Comparison of ENCODE assay signal across 10 mouse cellular contexts in the genomic region with DNA sequence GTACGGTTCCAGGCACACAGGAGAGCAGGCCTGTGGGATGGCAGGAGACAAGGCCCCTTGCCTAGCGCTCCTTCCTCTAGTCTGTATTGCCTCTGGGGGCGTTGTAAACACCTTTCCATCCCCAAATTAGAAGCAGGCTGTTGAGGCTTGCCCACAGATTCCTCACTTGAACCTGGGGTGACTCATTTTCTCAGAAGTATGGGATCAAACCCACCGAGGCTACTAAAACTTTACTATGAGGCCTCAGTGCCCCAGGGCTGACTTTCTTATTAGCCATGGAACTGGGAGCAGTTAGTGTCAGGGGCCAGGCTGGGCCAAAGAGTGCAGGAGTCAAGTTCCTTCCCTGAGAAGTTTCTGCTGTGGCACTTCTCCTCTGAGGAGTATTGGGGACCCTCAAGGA. TPM values are rescaled to one million over a fixed set of nuclear protein-coding genes. Genes with fewer than 3 reads are reported as not detected.
DNase-seq lines count a peak whose midpoint lies in the region; ATAC-seq lines count a peak whose summit lies in the region.
"Had no signal": no experiment of that assay in that cellular context is flagged by ENCODE, and none has a peak within 500 bp of the region (broad histone marks: within the 10 kb centered on the region; RNA-seq: fewer than 3 reads in every experiment).

No protein-coding gene starts in this region.

- no peaks in the 10 kb centered on the region for H3K27me3 ChIP-seq in kidney, embryonic 16.5 days (ENCODE audit: insufficient read depth, low read length)
- H3K27me3 ChIP-seq in limb, embryonic 11.5 days (ENCODE audit: control insufficient read depth, insufficient read depth, low read length) = no peaks in the 10 kb centered on the region
- H3K27me3 ChIP-seq: embryonic facial prominence, embryonic 12.5 days had no signal

- WGBS in kidney, embryonic 16.5 days = 45% methylated on average over 4 of the region's 4 CpGs
- 15% methylated on average over 4 of the region's 4 CpGs for WGBS in limb, embryonic 11.5 days

- ATAC-seq in kidney, embryonic 16.5 days (ENCODE audit: low FRiP score, low TSS enrichment) = no peak
- no peak for ATAC-seq in limb, embryonic 11.5 days (ENCODE audit: insufficient number of reproducible peaks, low FRiP score, low TSS enrichment, low read depth)
- ATAC-seq: forebrain, embryonic 14.5 days; forebrain, embryonic 16.5 days had no signal

- H3K27ac ChIP-seq in kidney, embryonic 16.5 days (ENCODE audit: low read length) = no peak overlapping the region
- H3K27ac ChIP-seq in limb, embryonic 11.5 days (replicated peaks; ENCODE audit: low read depth, low read length) = no peak overlapping the region
- H3K27ac ChIP-seq: embryonic facial prominence, embryonic 12.5 days had no signal

- DNase-seq in kidney, postnatal 14 days = no peak
- peak; percentile 64 for DNase-seq in forelimb bud, embryonic 11.5 days (ENCODE audit: low read depth, low spot score)
- peak; percentile 53 for DNase-seq in limb, embryonic 11.5 days (ENCODE audit: low spot score)
- no peak for DNase-seq in layer of hippocampus, adult 11-12 months (ENCODE audit: low spot score)
- DNase-seq in lung, postnatal 4 days = no peak
- DNase-seq: cerebellum, adult 9-10 months had no signal

- H3K9me3 ChIP-seq in kidney, embryonic 16.5 days (ENCODE audit: low read length) = no peaks in the 10 kb centered on the region
- no peaks in the 10 kb centered on the region for H3K9me3 ChIP-seq in limb, embryonic 11.5 days (ENCODE audit: control insufficient read depth, low read length)
- H3K9me3 ChIP-seq: embryonic facial prominence, embryonic 12.5 days had no signal

- no peak overlapping the region for H3K4me3 ChIP-seq in kidney, embryonic 16.5 days (ENCODE audit: low read length)
- no peak overlapping the region for H3K4me3 ChIP-seq in limb, embryonic 11.5 days (ENCODE audit: low read depth, low read length)
- H3K4me3 ChIP-seq: embryonic facial prominence, embryonic 12.5 days had no signal

- 0 out of 2 replicates have a peak overlapping the region, but pooled peaks have one; percentile 8 for H3K9ac ChIP-seq in kidney, embryonic 16.5 days (replicated peaks; ENCODE audit: low read length)
- H3K9ac ChIP-seq in limb, embryonic 11.5 days (ENCODE audit: low read length) = no peak overlapping the region
- H3K9ac ChIP-seq: embryonic facial prominence, embryonic 12.5 days had no signal

- peaks cover 10% of the 10 kb centered on the region; the same call in 1 of the 2 replicates for H3K4me1 ChIP-seq in kidney, embryonic 16.5 days (ENCODE audit: insufficient read depth, low read length)
- H3K4me1 ChIP-seq in limb, embryonic 11.5 days (ENCODE audit: control insufficient read depth, insufficient read depth, low read length) = no peaks in the 10 kb centered on the region
- H3K4me1 ChIP-seq: embryonic facial prominence, embryonic 12.5 days had no signal

- H3K4me2 ChIP-seq in kidney, embryonic 16.5 days (replicated peaks; ENCODE audit: low read depth, low read length) = no peak overlapping the region
- no peak overlapping the region for H3K4me2 ChIP-seq in limb, embryonic 11.5 days (ENCODE audit: low read depth, severe bottlenecking)
- H3K4me2 ChIP-seq: embryonic facial prominence, embryonic 12.5 days had no signal

- H3K36me3 ChIP-seq in kidney, embryonic 16.5 days (ENCODE audit: insufficient read depth, low read length) = no peaks in the 10 kb centered on the region
- no peaks in the 10 kb centered on the region for H3K36me3 ChIP-seq in limb, embryonic 11.5 days (ENCODE audit: control insufficient read depth, insufficient read depth, low read length)
- H3K36me3 ChIP-seq: embryonic facial prominence, embryonic 12.5 days had no signal

RNA-seq across cellular contexts. Expression of gene Fat2, which starts 28.9 kb away (rescaled TPM):
- 0.06 and 0.11 TPM in 2 replicates for polyA plus RNA-seq in kidney, embryonic 16.5 days (2015; fragmentation: Nextera tagmentation; extraction: Ambion mirVana)
- polyA plus RNA-seq in limb, embryonic 11.5 days (2014; fragmentation: Nextera tagmentation; extraction: Ambion mirVana) = 0.23 and 0.25 TPM in 2 replicates

RNA-seq across cellular contexts. Expression of gene Sparc, which starts 57.7 kb away (rescaled TPM):
- polyA plus RNA-seq in kidney, embryonic 16.5 days (2015; fragmentation: Nextera tagmentation; extraction: Ambion mirVana) = 1,474 and 1,572 TPM in 2 replicates
- polyA plus RNA-seq in limb, embryonic 11.5 days (2014; fragmentation: Nextera tagmentation; extraction: Ambion mirVana) = 244 and 249 TPM in 2 replicates

Comparison
In these comparisons a context has a peak if more than half of its experiments do, and no peak if none do; other contexts are left out.
1. DNase-seq: peak in forelimb bud, embryonic 11.5 days (single experiment) and limb, embryonic 11.5 days (single experiment); none in kidney, postnatal 14 days (single experiment), layer of hippocampus, adult 11-12 months (single experiment) and lung, postnatal 4 days (0 of 2).